Mouse (Mus musculus): ENCODE measurements around the gene Rps27.

DNA sequence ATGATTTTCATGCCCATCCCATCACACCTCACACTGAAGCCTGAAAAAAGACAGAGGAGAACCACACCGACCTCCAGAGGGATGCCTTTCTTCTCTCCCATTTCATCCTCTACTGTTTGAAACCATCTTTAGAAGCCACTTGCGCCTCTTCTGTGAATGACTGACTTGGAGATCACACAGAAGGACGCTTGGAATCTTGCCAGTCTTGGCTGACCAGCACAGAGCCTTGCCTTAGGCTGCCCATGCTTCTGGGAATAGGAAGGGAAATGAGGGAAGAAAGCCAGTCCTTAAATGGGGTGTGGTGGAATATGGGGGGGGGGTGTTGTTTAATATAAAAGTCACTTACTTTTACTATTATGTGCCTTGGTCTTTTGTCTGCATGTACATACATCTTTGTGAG, 29.9 kb downstream of the Rps27 start:
- TF ChIP-seq POLR2A (IDR thresholded peaks at IDR 0.05; ENCODE audit: control insufficient read depth, extremely low read depth, insufficient read depth, low read length, poor library complexity), result no peak
- TF ChIP-seq CTCF (IDR thresholded peaks at IDR 0.05; ENCODE audit: borderline replicate concordance, control insufficient read depth, extremely low read depth, insufficient read depth, low read length, poor library complexity), result no peak
